Mouse (Mus musculus) ES-E14 (cell line): ENCODE measurements around the gene Chmp4b.
A peak's percentile ranks its signal among the peaks of the same experiment; 100 is the strongest.

ENCODE experiments used
- CHD2 ChIP-seq: IDR thresholded peaks from 2 replicates; pipeline ENCODE4 v1.6.1; 2014; ENCODE audit warnings: mild to moderate bottlenecking, low read depth, low read length, inconsistent platforms
- HCFC1 ChIP-seq: IDR thresholded peaks from 2 replicates; pipeline ENCODE4 v1.6.1; 2012; ENCODE audit warnings: low read length, inconsistent platforms, borderline replicate concordance; ENCODE audit not compliant: insufficient read depth
- MAFK ChIP-seq: IDR thresholded peaks from 2 replicates; pipeline ENCODE4 v1.6.1; 2014; ENCODE audit warnings: mild to moderate bottlenecking, low read depth, low read length, inconsistent platforms; ENCODE audit not compliant: insufficient read depth
- ZC3H11A ChIP-seq: IDR thresholded peaks from 2 replicates; pipeline ENCODE4 v1.6.1; 2012; ENCODE audit warnings: low read depth, mild to moderate bottlenecking, inconsistent platforms, low read length, borderline replicate concordance
- ZNF384 ChIP-seq: IDR thresholded peaks from 2 replicates; pipeline ENCODE4 v1.6.1; 2012; ENCODE audit warnings: low read depth, low read length, inconsistent platforms

GRCm38 (mm10) chr2:154678995-154679394 lies 27.5 kb downstream of the Chmp4b start:
- TF ChIP-seq CHD2 (no peak), HCFC1 (no peak), MAFK (peak; percentile 41; the same call in 1 of the 2 replicates), ZNF384 (no peak), ZC3H11A (no peak)
